ENCODE assay signal across 8 mouse cellular contexts in genomic region chr13:81641289-81642045, GRCm38 (mm10). TPM values are rescaled to one million over a fixed set of nuclear protein-coding genes. Genes with fewer than 3 reads are reported as not detected.
A peak's percentile ranks its signal among the peaks of the same experiment; 100 is the strongest.
DNase-seq lines count a peak whose midpoint lies in the region; ATAC-seq lines count a peak whose summit lies in the region.

No protein-coding gene starts in this region.

- peak overlapping the region; percentile 66; the same call in 1 of the 2 replicates for H3K27ac ChIP-seq in forebrain, embryonic 11.5 days (ENCODE audit: low read depth, low read length)
- no peak overlapping the region for H3K27ac ChIP-seq in hindbrain, embryonic 16.5 days (ENCODE audit: low read depth, low read length)
- H3K27ac ChIP-seq in limb, embryonic 11.5 days (replicated peaks; ENCODE audit: low read depth, low read length) = no peak overlapping the region
- H3K27ac ChIP-seq in midbrain, embryonic 12.5 days (replicated peaks) = peak overlapping the region; percentile 75
- H3K27ac ChIP-seq in stomach, embryonic 15.5 days = no peak overlapping the region

- H3K4me2 ChIP-seq in forebrain, embryonic 11.5 days (ENCODE audit: low read depth, low read length, severe bottlenecking) = peak overlapping the region; percentile 34; the same call in 1 of the 2 replicates
- peak overlapping the region; percentile 44 for H3K4me2 ChIP-seq in hindbrain, embryonic 16.5 days (ENCODE audit: low read length)
- no peak overlapping the region for H3K4me2 ChIP-seq in limb, embryonic 11.5 days (ENCODE audit: low read depth, severe bottlenecking)
- peak overlapping the region; percentile 39 for H3K4me2 ChIP-seq in midbrain, embryonic 12.5 days (replicated peaks)
- peak overlapping the region; percentile 39 for H3K4me2 ChIP-seq in stomach, embryonic 15.5 days

- H3K9me3 ChIP-seq in forebrain, embryonic 11.5 days (ENCODE audit: control insufficient read depth, low read length) = no peaks in the 10 kb centered on the region
- H3K9me3 ChIP-seq in hindbrain, embryonic 16.5 days (ENCODE audit: control insufficient read depth, low read length) = no peaks in the 10 kb centered on the region
- H3K9me3 ChIP-seq in limb, embryonic 11.5 days (ENCODE audit: control insufficient read depth, low read length) = no peaks in the 10 kb centered on the region
- H3K9me3 ChIP-seq in midbrain, embryonic 12.5 days = no peaks in the 10 kb centered on the region
- H3K9me3 ChIP-seq in stomach, embryonic 15.5 days = no peaks in the 10 kb centered on the region

- peaks cover 8% of the 10 kb centered on the region for H3K4me1 ChIP-seq in forebrain, embryonic 11.5 days (replicated peaks; ENCODE audit: control insufficient read depth, insufficient read depth, low read length)
- H3K4me1 ChIP-seq in hindbrain, embryonic 16.5 days (ENCODE audit: control insufficient read depth, insufficient read depth, low read depth, low read length) = no peaks in the 10 kb centered on the region
- H3K4me1 ChIP-seq in limb, embryonic 11.5 days (ENCODE audit: control insufficient read depth, insufficient read depth, low read length) = no peaks in the 10 kb centered on the region
- peaks cover 18% of the 10 kb centered on the region for H3K4me1 ChIP-seq in midbrain, embryonic 12.5 days
- H3K4me1 ChIP-seq in stomach, embryonic 15.5 days = 0 out of 2 replicates have a peak, but pooled peaks cover 2% of the 10 kb centered on the region

- no peaks in the 10 kb centered on the region for H3K27me3 ChIP-seq in forebrain, embryonic 11.5 days (ENCODE audit: control insufficient read depth, insufficient read depth, low read length)
- no peaks in the 10 kb centered on the region for H3K27me3 ChIP-seq in hindbrain, embryonic 16.5 days (replicated peaks; ENCODE audit: control insufficient read depth, insufficient read depth, low read length)
- no peaks in the 10 kb centered on the region for H3K27me3 ChIP-seq in limb, embryonic 11.5 days (ENCODE audit: control insufficient read depth, insufficient read depth, low read length)
- peaks cover 4% of the 10 kb centered on the region; the same call in 1 of the 2 replicates for H3K27me3 ChIP-seq in midbrain, embryonic 12.5 days
- no peaks in the 10 kb centered on the region for H3K27me3 ChIP-seq in stomach, embryonic 15.5 days (replicated peaks)

- peak; percentile 57 to 63 for DNase-seq in left cerebral cortex, adult 18-20 months (ENCODE audit: low spot score in 2 of 2)
- no peak for DNase-seq in left cerebral cortex, adult 8-10 months (ENCODE audit: low spot score in 2 of 2)
- peak; percentile 67 for DNase-seq in c-Kit-positive CD71-positive TER-119-negative erythroid progenitor cells, embryonic 14.5 days (ENCODE audit: low read depth)
- peak; percentile 77 for DNase-seq in forebrain, embryonic 11.5 days (ENCODE audit: low spot score)
- DNase-seq in limb, embryonic 11.5 days (ENCODE audit: low spot score) = peak; percentile 72

- no peak overlapping the region for H3K4me3 ChIP-seq in forebrain, embryonic 11.5 days (ENCODE audit: low read depth, low read length)
- H3K4me3 ChIP-seq in hindbrain, embryonic 16.5 days (ENCODE audit: low read length) = no peak overlapping the region
- no peak overlapping the region for H3K4me3 ChIP-seq in limb, embryonic 11.5 days (ENCODE audit: low read depth, low read length)
- no peak overlapping the region; the same call in 1 of the 2 replicates for H3K4me3 ChIP-seq in midbrain, embryonic 12.5 days
- no peak overlapping the region for H3K4me3 ChIP-seq in stomach, embryonic 15.5 days (replicated peaks)

- peak; percentile 83 for ATAC-seq in forebrain, embryonic 11.5 days (replicated peaks; ENCODE audit: low FRiP score)
- ATAC-seq in hindbrain, embryonic 16.5 days = peak; percentile 80
- peak; percentile 63; the same call in 1 of the 2 replicates for ATAC-seq in limb, embryonic 11.5 days (ENCODE audit: insufficient number of reproducible peaks, low FRiP score, low TSS enrichment, low read depth)
- ATAC-seq in midbrain, embryonic 12.5 days (ENCODE audit: low FRiP score, low read depth) = peak; percentile 68
- no peak for ATAC-seq in stomach, embryonic 15.5 days (ENCODE audit: insufficient read depth, low FRiP score, low read depth)

- WGBS in forebrain, embryonic 11.5 days = 5% methylated on average over 8 of the region's 8 CpGs
- WGBS in hindbrain, embryonic 16.5 days = 1% methylated on average over 8 of the region's 8 CpGs
- WGBS in limb, embryonic 11.5 days = 22% methylated on average over 8 of the region's 8 CpGs
- 4% methylated on average over 8 of the region's 8 CpGs for WGBS in midbrain, embryonic 12.5 days
- WGBS in stomach, embryonic 15.5 days = 10% methylated on average over 8 of the region's 8 CpGs

- no peak overlapping the region for H3K9ac ChIP-seq in forebrain, embryonic 11.5 days (ENCODE audit: low read length)
- H3K9ac ChIP-seq in hindbrain, embryonic 16.5 days (ENCODE audit: low read depth, low read length) = no peak overlapping the region
- no peak overlapping the region for H3K9ac ChIP-seq in limb, embryonic 11.5 days (ENCODE audit: low read length)
- H3K9ac ChIP-seq in midbrain, embryonic 12.5 days (replicated peaks) = no peak overlapping the region
- H3K9ac ChIP-seq in stomach, embryonic 15.5 days = no peak overlapping the region

- no peaks in the 10 kb centered on the region for H3K36me3 ChIP-seq in forebrain, embryonic 11.5 days (ENCODE audit: control insufficient read depth, insufficient read depth, low read length)
- H3K36me3 ChIP-seq in hindbrain, embryonic 16.5 days (ENCODE audit: control insufficient read depth, insufficient read depth, low read length) = no peaks in the 10 kb centered on the region
- H3K36me3 ChIP-seq in limb, embryonic 11.5 days (ENCODE audit: control insufficient read depth, insufficient read depth, low read length) = no peaks in the 10 kb centered on the region
- no peaks in the 10 kb centered on the region for H3K36me3 ChIP-seq in midbrain, embryonic 12.5 days
- no peaks in the 10 kb centered on the region for H3K36me3 ChIP-seq in stomach, embryonic 15.5 days

RNA-seq across cellular contexts. Expression of gene Adgrv1, which starts 8.5 kb away (rescaled TPM):
- total RNA-seq in left cerebral cortex, adult 18-20 months (2021) = 1 to 10 TPM in 1 of 2 experiments, under 1 TPM in 1; 0.81 to 1.4 TPM
- 1 to 10 TPM; 2.0 to 2.3 (median 2.2) TPM for total RNA-seq in left cerebral cortex, adult 8-10 months (2022)
- polyA plus RNA-seq in forebrain, embryonic 11.5 days (2014; fragmentation: Nextera tagmentation; extraction: Ambion mirVana) = 36.9 and 41.9 TPM in 2 replicates
- 5.6 and 8.7 TPM in 2 replicates for polyA plus RNA-seq in hindbrain, embryonic 16.5 days (2015; fragmentation: Nextera tagmentation; extraction: Ambion mirVana)
- polyA plus RNA-seq in limb, embryonic 11.5 days (2014; fragmentation: Nextera tagmentation; extraction: Ambion mirVana) = 0.96 and 1.7 TPM in 2 replicates
- 38.5 and 50.2 TPM in 2 replicates for polyA plus RNA-seq in midbrain, embryonic 12.5 days (2016; fragmentation: Nextera tagmentation; extraction: Ambion mirVana)
- 1.1 and 1.4 TPM in 2 replicates for polyA plus RNA-seq in stomach, embryonic 15.5 days (2015; fragmentation: Nextera tagmentation; extraction: Ambion mirVana)

RNA-seq across cellular contexts. Expression of gene Lysmd3, which starts 16.0 kb away (rescaled TPM):
- 10 to 100 TPM; 12.7 to 16.3 TPM for total RNA-seq in left cerebral cortex, adult 18-20 months (2021)
- total RNA-seq in left cerebral cortex, adult 8-10 months (2022) = 10 to 100 TPM in 3 of 4 experiments, 1 to 10 TPM in 1; 8.2 to 14.3 (median 11.2) TPM
- polyA plus RNA-seq in forebrain, embryonic 11.5 days (2014; fragmentation: Nextera tagmentation; extraction: Ambion mirVana) = 24.8 and 25.9 TPM in 2 replicates
- polyA plus RNA-seq in hindbrain, embryonic 16.5 days (2015; fragmentation: Nextera tagmentation; extraction: Ambion mirVana) = 16.5 and 16.7 TPM in 2 replicates
- 23.5 and 27.7 TPM in 2 replicates for polyA plus RNA-seq in limb, embryonic 11.5 days (2014; fragmentation: Nextera tagmentation; extraction: Ambion mirVana)
- polyA plus RNA-seq in midbrain, embryonic 12.5 days (2016; fragmentation: Nextera tagmentation; extraction: Ambion mirVana) = 25.9 and 27.6 TPM in 2 replicates
- 22.8 and 23.6 TPM in 2 replicates for polyA plus RNA-seq in stomach, embryonic 15.5 days (2015; fragmentation: Nextera tagmentation; extraction: Ambion mirVana)

Comparison
In these comparisons a context has a peak if more than half of its experiments do, and no peak if none do; other contexts are left out.
1. DNase-seq: peak in left cerebral cortex, adult 18-20 months (2 of 2), c-Kit-positive CD71-positive TER-119-negative erythroid progenitor cells, embryonic 14.5 days (single experiment), forebrain, embryonic 11.5 days (single experiment) and limb, embryonic 11.5 days (single experiment); none in left cerebral cortex, adult 8-10 months (0 of 2).
2. H3K27ac ChIP-seq: peak in forebrain, embryonic 11.5 days (single experiment) and midbrain, embryonic 12.5 days (single experiment); none in hindbrain, embryonic 16.5 days (single experiment), limb, embryonic 11.5 days (single experiment) and stomach, embryonic 15.5 days (single experiment).